Mouse (Mus musculus) urinary bladder, postnatal 25 days (tissue): Measurements from ENCODE around the gene Gfap.
A peak's percentile ranks its signal among the peaks of the same experiment; 100 is the strongest.

Source experiments
- DNase-seq: peaks from one replicate; pipeline ENCODE4 v3.0.0; 2022; ENCODE audit warnings: low spot score

Gfap gene

GRCm38 (mm10) chr11:102900763-102901162, at the start of gene Gfap:
Gene Gfap, minus strand, starts transcription at chr11:102900912.
- DNase-seq = peak; percentile 84

DNA sequence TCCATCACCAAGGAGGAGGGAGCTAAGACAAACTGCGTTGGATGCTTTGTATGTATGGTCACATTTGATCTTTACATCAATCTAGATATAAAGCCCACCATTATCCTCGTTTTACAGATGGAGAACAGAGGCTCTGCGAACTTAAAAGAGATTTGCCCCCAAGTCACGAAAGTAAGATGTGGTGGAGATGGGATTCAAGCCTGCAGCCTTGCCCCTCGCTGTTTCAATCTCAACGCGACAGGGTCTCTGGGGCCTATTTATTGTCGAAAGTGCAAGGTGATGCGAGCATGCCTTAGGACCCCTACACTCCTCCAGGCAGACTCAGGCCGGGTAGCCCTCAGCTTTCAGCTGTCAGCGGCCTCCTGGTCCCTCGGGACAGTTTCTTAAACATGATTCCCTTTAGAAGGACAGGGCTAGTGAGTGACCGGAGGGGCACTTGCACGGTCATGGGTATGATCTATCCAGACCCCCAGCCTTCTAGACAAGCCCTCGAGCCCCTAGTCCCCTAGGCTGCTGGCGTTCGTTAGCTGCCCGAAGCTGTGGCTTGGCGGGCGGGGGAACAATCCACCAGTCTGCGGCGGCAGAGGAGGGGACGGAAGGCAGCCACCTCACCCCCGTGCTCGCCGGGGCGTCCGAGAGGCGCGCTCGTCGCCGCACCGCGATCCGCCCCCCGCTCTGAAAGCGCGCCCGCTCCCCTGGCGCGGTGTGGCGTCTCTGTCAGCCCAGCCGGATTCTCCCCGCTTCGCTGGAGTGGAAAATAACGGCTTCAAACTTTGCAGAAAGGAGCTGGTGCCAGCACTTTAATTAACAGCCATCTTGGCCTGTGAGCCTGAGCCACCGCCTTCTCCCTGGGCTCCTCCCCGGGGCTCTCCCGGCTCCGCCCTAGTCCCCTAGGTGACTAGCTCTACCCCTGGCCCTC, 47.6 kb upstream of the Gfap start:
- DNase-seq = peak; percentile 26

GRCm38 (mm10) chr11:102946992-102947343, 46.3 kb upstream of the Gfap start:
- no peak for DNase-seq

DNA sequence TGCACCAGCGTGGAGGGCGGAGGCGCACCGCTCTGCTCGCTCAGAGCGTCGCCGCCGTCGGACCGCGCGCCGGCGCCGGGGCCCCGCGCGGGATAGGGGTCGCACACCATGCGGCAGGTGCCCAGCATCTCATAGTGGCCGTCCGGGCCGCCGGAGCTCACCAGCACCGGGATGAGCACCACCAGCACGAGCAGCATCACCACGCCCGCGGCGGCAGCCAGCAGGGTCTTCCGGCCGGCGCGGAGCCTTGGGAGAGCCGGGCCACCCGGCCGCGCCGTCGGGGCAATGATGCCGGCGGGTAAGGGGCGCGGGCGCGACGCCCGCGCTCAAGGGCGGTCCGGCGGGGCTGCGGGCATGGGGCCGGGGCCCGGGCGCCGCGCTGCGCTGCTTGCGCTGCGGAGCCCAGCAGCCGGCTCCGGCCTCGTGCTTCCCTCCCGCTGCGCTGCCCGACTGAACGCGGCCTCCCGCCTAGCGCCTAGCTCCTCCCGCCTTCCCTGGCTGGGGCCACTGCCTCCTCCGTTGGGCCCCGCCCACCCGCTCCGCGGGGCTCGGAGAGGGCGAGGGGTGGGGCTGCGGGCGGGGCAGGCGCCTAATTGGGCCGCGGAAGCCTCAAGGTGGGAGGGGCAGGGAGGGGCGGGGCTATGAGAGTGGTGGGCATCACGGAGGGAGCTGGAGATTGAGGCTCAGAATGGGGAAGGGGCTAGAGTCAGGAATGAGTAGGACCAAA, 45.7 kb upstream of the Gfap start, which contains the start of gene C1ql1:
TSS of gene C1ql1 (minus strand) at position 424 of the 727 bp plus-strand sequence.
- peak; percentile 79 for DNase-seq

GRCm38 (mm10) chr11:102945306-102946264, 44.9 kb upstream of the Gfap start:
- no peak for DNase-seq

DNA sequence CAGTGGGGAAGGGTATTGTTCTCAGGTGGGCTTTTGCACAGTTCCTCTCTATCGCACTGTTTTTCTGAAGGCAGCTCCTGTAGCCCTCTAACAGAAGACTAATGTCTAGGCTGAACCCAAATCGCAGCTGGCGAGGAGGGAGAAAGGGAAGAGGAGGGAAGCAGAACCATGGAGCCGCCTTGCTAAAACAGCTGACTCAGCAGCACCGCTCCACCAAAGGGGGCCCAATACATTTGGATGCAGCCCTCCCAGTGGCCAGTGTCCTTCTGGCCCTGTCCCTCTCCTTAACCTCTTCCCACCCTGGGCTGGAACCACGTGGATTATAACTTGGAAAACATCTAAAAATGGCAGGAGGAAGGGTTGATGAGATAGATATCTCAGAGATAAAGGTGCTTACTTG, 40.5 kb upstream of the Gfap start:
- no peak for DNase-seq

- no peak for DNase-seq
These were observed 38.4 kb upstream of the Gfap start for GRCm38 (mm10) chr11:102939024-102939675.

DNA sequence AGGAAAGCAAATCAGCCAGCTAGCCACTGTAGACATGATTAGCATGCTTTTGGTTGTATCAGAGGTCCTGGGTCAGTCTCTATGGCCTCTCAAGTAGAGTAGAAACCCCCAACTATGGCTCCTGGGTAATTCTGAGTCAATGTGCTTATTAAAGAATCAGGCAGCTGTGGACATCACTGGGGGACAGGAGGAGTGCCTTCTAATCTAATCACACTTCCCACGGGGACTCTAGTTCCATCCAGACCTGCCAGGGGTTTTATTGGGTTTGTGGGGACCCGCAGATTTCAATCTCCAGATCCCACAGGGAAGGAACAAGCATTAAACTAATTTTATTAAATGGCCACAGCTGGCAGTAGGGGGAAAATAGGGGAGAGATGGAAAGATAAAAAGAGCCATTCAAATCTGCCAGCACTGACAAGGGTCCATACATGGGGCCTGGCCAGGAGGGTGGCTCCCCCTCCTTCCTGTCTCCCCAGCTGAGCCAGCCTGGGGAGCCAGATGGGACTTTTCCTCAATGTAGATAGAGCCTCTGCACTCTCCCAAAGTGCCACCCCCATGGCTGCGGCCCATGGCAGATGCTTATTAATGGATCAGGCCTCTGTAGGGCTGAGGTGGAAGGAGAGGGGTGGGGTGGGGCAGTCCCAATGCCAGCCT, 36.9 kb upstream of the Gfap start:
- no peak for DNase-seq

- DNase-seq = no peak
These were observed 35.6 kb upstream of the Gfap start for GRCm38 (mm10) chr11:102936272-102936671.

- no peak for DNase-seq
These were observed 30.0 kb upstream of the Gfap start for GRCm38 (mm10) chr11:102930672-102931071.

DNA sequence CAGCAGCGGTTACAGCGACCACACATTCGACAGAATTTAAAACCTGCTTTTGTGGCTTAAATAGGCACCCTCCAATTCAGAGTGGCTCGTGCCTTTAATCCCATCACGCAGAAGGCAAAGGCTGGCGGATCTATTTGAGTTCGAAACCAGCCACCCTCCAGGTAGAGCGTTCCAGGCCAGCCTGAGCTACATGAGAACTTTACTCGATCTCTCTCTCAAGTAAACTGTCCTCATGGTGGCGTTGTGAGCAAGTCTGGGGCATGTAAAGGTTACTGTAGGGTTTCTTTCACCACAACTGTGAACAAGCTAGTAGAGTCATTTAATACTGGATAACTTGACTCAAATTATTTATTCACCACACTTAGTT, 24.6 kb upstream of the Gfap start:
- no peak for DNase-seq

DNA sequence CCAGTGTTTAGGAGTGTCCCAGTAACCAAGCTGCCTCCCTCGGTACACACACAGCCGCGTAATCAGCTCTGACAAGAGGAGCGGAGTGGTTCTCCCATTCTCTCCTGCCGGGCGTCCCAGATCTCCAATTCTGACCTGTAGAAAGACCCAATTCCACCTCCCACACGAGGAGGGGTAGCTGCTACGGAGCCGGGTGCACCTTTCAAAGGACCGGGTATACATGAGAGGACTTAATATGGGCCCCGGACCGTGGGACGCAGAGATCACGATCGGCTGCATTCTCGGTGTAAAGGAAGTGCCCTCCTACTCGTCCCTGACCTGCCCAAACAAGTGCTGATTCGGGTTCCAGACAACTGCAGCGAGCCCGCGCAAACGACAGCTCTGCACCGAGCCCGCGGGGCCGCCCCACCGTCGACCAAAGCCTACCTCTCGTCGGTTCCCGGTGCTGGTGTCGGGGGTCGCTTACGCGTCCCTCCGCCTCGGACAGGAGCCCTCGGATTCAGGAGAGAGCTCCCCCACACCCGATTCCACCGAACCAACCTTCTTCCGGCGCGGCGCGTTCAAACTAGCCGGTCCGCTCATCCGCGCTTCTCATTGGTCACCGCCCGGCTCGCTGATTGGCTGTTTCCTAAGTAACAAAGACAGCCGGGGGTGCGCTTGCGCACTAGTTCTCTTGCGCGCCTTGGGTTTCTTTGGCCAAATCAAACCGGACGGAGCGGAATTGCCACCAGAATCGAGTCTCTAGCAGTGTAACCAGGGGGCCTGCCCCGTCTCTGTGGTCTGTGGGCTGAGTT, 24.0 kb upstream of the Gfap start, which contains the start of gene Kif18b:
TSS of gene Kif18b (minus strand) at position 568 of the 794 bp plus-strand sequence.
- DNase-seq = peak; percentile 88

DNA sequence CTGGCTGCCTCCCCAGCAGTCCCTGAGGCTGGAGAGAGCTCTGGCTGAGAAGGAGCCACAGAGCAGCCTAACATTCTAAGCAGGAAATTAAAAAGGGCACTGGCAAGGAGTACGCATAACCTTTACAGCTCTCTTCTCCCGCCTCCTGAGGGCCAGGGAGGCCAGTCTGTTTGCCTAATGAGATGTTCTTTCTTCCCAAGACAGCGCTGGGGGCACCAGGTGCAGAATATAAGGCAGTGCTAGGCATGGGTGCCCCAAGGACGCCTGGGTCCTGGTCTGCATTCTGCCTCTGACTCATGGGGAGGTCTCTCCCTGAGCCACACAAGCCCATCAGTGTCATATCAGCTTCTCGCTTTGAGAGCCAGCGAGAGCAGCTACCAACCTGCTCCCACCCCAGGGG, 20.8 kb upstream of the Gfap start:
- DNase-seq = no peak

- no peak for DNase-seq
These were observed 17.4 kb upstream of the Gfap start for GRCm38 (mm10) chr11:102918077-102918476.

DNA sequence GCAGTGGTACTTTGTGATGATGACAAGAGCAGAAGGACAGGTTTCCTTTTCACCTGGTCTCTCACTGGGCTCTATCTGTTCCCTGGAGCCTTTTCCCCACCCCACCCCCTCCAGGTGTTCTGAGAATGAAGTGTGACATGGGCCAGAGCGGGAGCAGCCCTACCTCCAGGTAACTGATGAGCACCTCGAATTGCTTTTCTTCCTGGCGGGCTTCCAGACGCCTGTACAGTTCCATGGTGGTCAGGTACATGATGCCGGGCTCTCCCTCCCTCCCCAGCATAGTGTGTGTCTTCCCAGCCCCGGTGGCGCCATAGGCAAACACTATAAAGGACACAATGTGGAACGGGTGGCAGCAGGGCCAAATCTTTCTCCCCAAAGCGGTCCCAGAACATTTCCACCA, 14.7 kb upstream of the Gfap start:
- no peak for DNase-seq

DNA sequence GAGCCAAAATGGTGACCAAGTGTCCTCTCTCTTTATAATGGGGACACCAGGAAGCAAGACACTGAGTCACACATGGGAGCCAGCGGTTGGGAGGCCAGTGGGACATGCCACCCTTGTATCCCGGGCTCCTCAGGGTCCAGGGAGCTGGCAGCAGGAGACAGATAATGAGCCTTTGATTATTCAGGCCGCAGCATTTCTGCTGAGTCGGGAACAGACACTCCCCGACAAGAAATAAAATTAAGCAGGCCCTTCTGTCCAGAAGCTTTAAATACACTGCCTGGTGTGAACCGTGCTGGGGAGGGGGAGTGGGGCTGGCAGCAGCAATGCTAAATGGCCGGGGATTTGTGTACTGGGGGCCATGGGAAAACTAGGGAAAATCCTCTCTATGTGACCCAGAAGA, 10.7 kb upstream of the Gfap start:
- DNase-seq = no peak

DNA sequence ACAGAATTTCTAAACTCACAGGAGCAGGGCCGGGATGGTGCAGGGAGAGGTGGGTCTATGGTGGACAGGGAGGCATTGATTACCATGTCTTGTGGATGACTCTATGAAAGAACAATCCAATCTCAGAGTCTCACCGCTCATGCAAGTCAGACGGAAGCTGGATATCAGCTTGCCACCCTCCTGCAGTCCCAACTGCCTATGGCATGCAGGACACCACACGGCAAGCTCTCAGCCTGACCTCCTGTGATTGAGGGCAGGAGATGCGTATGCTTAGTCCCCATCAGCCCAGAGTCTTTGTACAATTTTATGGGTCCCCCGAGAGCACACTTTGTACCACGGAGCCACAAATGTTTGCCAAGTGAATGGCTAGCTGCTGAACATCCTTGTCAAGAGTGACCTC, 2.9 kb upstream of the Gfap start:
- no peak for DNase-seq

- DNase-seq = no peak
These were observed 1.4 kb upstream of the Gfap start for GRCm38 (mm10) chr11:102902107-102902506.

DNA sequence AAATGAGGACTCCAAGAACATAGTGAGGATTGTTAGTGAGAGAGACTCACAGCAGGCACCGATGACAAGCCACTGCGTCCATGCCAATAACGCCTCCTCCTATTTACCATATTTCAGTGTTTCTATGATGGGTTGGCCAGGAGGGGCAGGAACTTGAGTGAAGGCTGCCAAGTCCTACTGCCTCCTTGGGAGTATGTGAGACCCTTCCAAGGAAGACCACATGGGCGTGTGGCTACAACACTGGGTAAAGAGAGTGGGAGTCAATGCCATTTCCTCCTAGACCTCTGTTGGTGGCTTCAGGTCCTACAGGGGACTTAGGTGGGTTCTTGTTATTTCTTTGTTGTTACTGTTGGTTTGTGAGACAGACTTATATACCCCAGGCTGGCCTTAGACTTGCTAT, 487 bp upstream of the Gfap start:
- no peak for DNase-seq

DNA sequence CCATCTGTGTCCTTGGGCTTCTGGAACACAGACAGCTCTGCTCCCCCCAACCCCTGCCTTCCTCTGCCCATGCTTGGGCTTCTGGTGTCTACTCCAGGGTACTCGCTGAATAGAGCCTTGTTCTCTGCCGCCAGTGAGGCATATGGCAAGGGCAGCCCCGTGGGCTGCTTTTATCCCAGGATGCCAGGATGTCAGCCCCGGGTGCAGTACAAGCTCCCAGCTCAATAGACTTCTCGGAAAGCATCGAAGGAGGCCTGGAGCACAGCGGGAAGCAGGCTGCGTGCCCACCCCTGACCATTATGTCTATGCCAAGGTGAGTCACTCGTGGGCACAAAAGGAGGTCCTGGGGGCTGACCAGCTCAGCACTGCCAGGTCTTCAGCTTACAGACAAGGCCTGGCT, 2.3 kb downstream of the Gfap start:
- DNase-seq = no peak
